Mouse (Mus musculus): Measurements from ENCODE around the gene Atp6v1b1. TPM values are rescaled to one million over a fixed set of nuclear protein-coding genes. Genes with fewer than 3 reads are reported as not detected.
A peak's percentile ranks its signal among the peaks of the same experiment; 100 is the strongest.

Gene Atp6v1b1
- polyA plus RNA-seq, 1 experiment from 2014 or later, result 14.2 TPM

GRCm38 (mm10) chr6:83796686-83797085, 53.9 kb downstream of the Atp6v1b1 start:
- Histone ChIP-seq H3K36me3 (ENCODE audit: insufficient read depth, low read length) (peaks cover 16% of the 10 kb centered on the region), H3K4me1 (replicated peaks; ENCODE audit: insufficient read depth, low read length) (peaks cover 8% of the 10 kb centered on the region; the same call in 1 of the 2 replicates), H3K9ac (ENCODE audit: low read depth, low read length) (no peak overlapping the region), H3K27me3 (ENCODE audit: insufficient read depth, low read length) (no peaks in the 10 kb centered on the region), H3K4me3 (replicated peaks; ENCODE audit: low read depth, low read length) (no peak overlapping the region), H3K9me3 (replicated peaks; ENCODE audit: low read length) (no peaks in the 10 kb centered on the region), H3K27ac (0 out of 2 replicates have a peak overlapping the region, but pooled peaks have one; percentile 11), H3K4me2 (ENCODE audit: low read length) (no peak overlapping the region)
- WGBS, result 49% methylated on average over 3 of the region's 3 CpGs
- TF ChIP-seq CTCF (IDR thresholded peaks at IDR 0.05; ENCODE audit: low read depth), result peak; percentile 30; the same call in 1 of the 2 replicates
- no peak for ATAC-seq (replicated peaks; ENCODE audit: low FRiP score, low read depth)
- peak; percentile 40 for DNase-seq (ENCODE audit: low spot score)

- no peak for ATAC-seq (replicated peaks; ENCODE audit: low FRiP score, low read depth)
- H3K36me3 ChIP-seq (ENCODE audit: insufficient read depth, low read length), result peaks cover 31% of the 10 kb centered on the region
These were observed 59.2 kb downstream of the Atp6v1b1 start for GRCm38 (mm10) chr6:83802033-83802432.

GRCm38 (mm10) chr6:83802846-83803245, 60.1 kb downstream of the Atp6v1b1 start:
- H3K27ac ChIP-seq, result no peak overlapping the region
- no peak overlapping the region for H3K4me2 ChIP-seq (ENCODE audit: low read length)
- DNase-seq (ENCODE audit: low spot score) (no peak), ATAC-seq (replicated peaks; ENCODE audit: low FRiP score, low read depth) (no peak)
- WGBS, result 90% methylated on average over 3 of the region's 3 CpGs
- no peak for TF ChIP-seq CTCF (IDR thresholded peaks at IDR 0.05; ENCODE audit: low read depth)
- peaks cover 31% of the 10 kb centered on the region for H3K36me3 ChIP-seq (ENCODE audit: insufficient read depth, low read length)
- no peak overlapping the region for H3K4me3 ChIP-seq (replicated peaks; ENCODE audit: low read depth, low read length)
- no peaks in the 10 kb centered on the region for H3K4me1 ChIP-seq (replicated peaks; ENCODE audit: insufficient read depth, low read length)
- H3K9me3 ChIP-seq (replicated peaks; ENCODE audit: low read length), result no peaks in the 10 kb centered on the region
- H3K9ac ChIP-seq (ENCODE audit: low read depth, low read length), result no peak overlapping the region
- H3K27me3 ChIP-seq (ENCODE audit: insufficient read depth, low read length), result no peaks in the 10 kb centered on the region

More at GRCm38 (mm10) chr6:83802033-83802432, 59.2 kb downstream of the Atp6v1b1 start:
- WGBS, result 93% methylated on average over 5 of the region's 5 CpGs
- Histone ChIP-seq H3K27me3 (ENCODE audit: insufficient read depth, low read length) (no peaks in the 10 kb centered on the region), H3K4me2 (ENCODE audit: low read length) (no peak overlapping the region), H3K27ac (no peak overlapping the region), H3K4me1 (replicated peaks; ENCODE audit: insufficient read depth, low read length) (no peaks in the 10 kb centered on the region), H3K9me3 (replicated peaks; ENCODE audit: low read length) (no peaks in the 10 kb centered on the region), H3K9ac (ENCODE audit: low read depth, low read length) (no peak overlapping the region), H3K4me3 (replicated peaks; ENCODE audit: low read depth, low read length) (no peak overlapping the region)
- DNase-seq (ENCODE audit: low spot score), result no peak
- TF ChIP-seq CTCF (IDR thresholded peaks at IDR 0.05; ENCODE audit: low read depth), result no peak

Other genes with a start within 250 kb of the Atp6v1b1 start
- 73.0 and 75.5 TPM in 2 replicates for gene Dguok, start 236.0 kb upstream of the Atp6v1b1 start, polyA plus RNA-seq (2015; fragmentation: Nextera tagmentation; extraction: Ambion mirVana)
- 21.8 and 28.8 TPM in 2 replicates for gene Actg2, start 206.7 kb upstream of the Atp6v1b1 start, polyA plus RNA-seq (2015; fragmentation: Nextera tagmentation; extraction: Ambion mirVana)
- 30.2 and 31.2 TPM in 2 replicates for gene Stambp, start 170.3 kb upstream of the Atp6v1b1 start, polyA plus RNA-seq (2015; fragmentation: Nextera tagmentation; extraction: Ambion mirVana)
- not detected in 2 replicates for gene Clec4f, start 86.8 kb upstream of the Atp6v1b1 start, polyA plus RNA-seq (2015; fragmentation: Nextera tagmentation; extraction: Ambion mirVana)
- gene Cd207, start 65.1 kb upstream of the Atp6v1b1 start, polyA plus RNA-seq (2015; fragmentation: Nextera tagmentation; extraction: Ambion mirVana), result not detected in 2 replicates
- not detected in 2 replicates for gene Vax2, start 31.7 kb upstream of the Atp6v1b1 start, polyA plus RNA-seq (2015; fragmentation: Nextera tagmentation; extraction: Ambion mirVana)
- gene Ankrd53, start 19.7 kb downstream of the Atp6v1b1 start, polyA plus RNA-seq (2015; fragmentation: Nextera tagmentation; extraction: Ambion mirVana), result 0.17 and 0.33 TPM in 2 replicates
- 108 TPM in 2 replicates for gene Tex261, start 32.8 kb downstream of the Atp6v1b1 start, polyA plus RNA-seq (2015; fragmentation: Nextera tagmentation; extraction: Ambion mirVana)
- 56.8 and 60.0 TPM in 2 replicates for gene Nagk, start 52.0 kb downstream of the Atp6v1b1 start, polyA plus RNA-seq (2015; fragmentation: Nextera tagmentation; extraction: Ambion mirVana)
- 10.8 and 12.1 TPM in 2 replicates for gene Paip2b, start 88.8 kb downstream of the Atp6v1b1 start, polyA plus RNA-seq (2015; fragmentation: Nextera tagmentation; extraction: Ambion mirVana)
- 44.5 and 49.0 TPM in 2 replicates for gene Zfp638, start 124.1 kb downstream of the Atp6v1b1 start, polyA plus RNA-seq (2015; fragmentation: Nextera tagmentation; extraction: Ambion mirVana)